Mouse (Mus musculus) limb, embryonic 11.5 days (tissue): Measurements from ENCODE around the gene Fxyd3. TPM values are rescaled to one million over a fixed set of nuclear protein-coding genes. Genes with fewer than 3 reads are reported as not detected.

ENCODE experiments used
- ATAC-seq: fragments of 200-750 bp; cut with Nextera tagmentation; 2 replicates; pipeline ENCODE4 v1.8.0; 2017; ENCODE audit warnings: low read depth; ENCODE audit not compliant: insufficient number of reproducible peaks, low FRiP score, low TSS enrichment
- DNase-seq: peaks from one replicate; pipeline ENCODE4 v3.0.0-alpha.2; 2015; ENCODE audit warnings: low spot score
- H3K27ac ChIP-seq: fragments of 300-500 bp; sonication (generic); replicated peaks from 2 replicates; pipeline ENCODE4 v1.5.1; 2014; ENCODE audit warnings: low read depth, mild to moderate bottlenecking, low read length
- H3K27me3 ChIP-seq: fragments of 300-500 bp; sonication (generic); 2 replicates; pipeline ENCODE4 v1.6.1; 2014; ENCODE audit warnings: mild to moderate bottlenecking, low read length, mixed read lengths; ENCODE audit not compliant: control insufficient read depth, insufficient read depth
- H3K36me3 ChIP-seq: fragments of 300-500 bp; sonication (generic); 2 replicates; pipeline ENCODE4 v1.6.1; 2014; ENCODE audit warnings: mild to moderate bottlenecking, low read length, moderate library complexity, mixed read lengths; ENCODE audit not compliant: control insufficient read depth, insufficient read depth
- H3K4me1 ChIP-seq: fragments of 300-500 bp; sonication (generic); 2 replicates; pipeline ENCODE4 v1.6.1; 2014; ENCODE audit warnings: low read length, mixed read lengths; ENCODE audit not compliant: control insufficient read depth, insufficient read depth
- H3K4me2 ChIP-seq: fragments of 300-500 bp; sonication (generic); 2 replicates; pipeline ENCODE4 v1.6.1; 2014; ENCODE audit warnings: low read depth, mild to moderate bottlenecking, moderate library complexity; ENCODE audit not compliant: severe bottlenecking
- H3K4me3 ChIP-seq: fragments of 300-500 bp; sonication (generic); 2 replicates; pipeline ENCODE4 v1.5.1; 2014; ENCODE audit warnings: low read depth, low read length
- H3K9ac ChIP-seq: fragments of 300-500 bp; sonication (generic); 2 replicates; pipeline ENCODE4 v1.6.1; 2014; ENCODE audit warnings: mild to moderate bottlenecking, low read length
- H3K9me3 ChIP-seq: fragments of 300-500 bp; sonication (generic); 2 replicates; pipeline ENCODE4 v1.6.1; 2016; ENCODE audit warnings: low read length; ENCODE audit not compliant: control insufficient read depth
- WGBS: fragments of 180-500 bp; shearing (Covaris S2); extraction: QIAGEN DNeasy Blood & Tissue Kit; methylation state at CpG from one replicate; pipeline ENCODE4 v1.1.7; 2014; 5-methylcytosine and 5-hydroxymethylcytosine counted together
- polyA plus RNA-seq: library from polyadenylated mRNA; unstranded; fragments of >200 nt; fragmentation: Nextera tagmentation; extraction: Ambion mirVana; gene quantifications from 2 replicates; pipeline ENCODE4 v1.2.1, GENCODE M21; 2014

Gene Fxyd3
- polyA plus RNA-seq, 1 experiment from 2014 or later: 17.5 TPM

DNA sequence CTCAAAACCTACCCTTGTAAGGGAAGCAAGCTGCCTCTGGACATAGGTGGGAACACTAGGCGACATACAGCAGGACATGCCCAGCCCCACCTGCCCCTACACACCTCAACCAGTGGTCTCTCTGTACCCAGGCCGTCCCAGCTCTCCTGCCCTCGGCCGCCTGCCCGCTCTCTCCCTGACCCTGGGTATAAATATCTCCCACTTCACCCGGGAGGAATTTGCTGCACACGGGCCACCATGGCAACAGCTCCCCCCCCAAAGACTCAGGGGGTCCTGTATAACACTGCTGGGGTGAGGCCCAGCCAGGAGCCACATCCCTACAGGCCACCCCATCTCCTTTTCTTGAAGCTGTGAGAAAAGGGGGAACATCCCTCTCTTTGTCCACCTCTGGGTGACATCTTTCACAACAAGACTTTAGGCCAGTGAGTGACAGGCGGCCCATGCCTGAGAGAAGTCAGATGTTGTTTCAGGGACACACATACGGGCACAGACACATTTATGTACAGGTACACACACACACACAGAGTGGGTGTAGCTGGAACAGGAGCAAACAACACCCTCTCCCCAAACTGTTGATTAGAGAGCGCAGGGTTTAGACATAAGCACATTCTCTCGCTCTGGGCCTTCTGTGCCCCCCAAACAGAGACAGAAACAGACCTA, 21.7 kb downstream of the Fxyd3 start:
- ATAC-seq: no peak

DNA sequence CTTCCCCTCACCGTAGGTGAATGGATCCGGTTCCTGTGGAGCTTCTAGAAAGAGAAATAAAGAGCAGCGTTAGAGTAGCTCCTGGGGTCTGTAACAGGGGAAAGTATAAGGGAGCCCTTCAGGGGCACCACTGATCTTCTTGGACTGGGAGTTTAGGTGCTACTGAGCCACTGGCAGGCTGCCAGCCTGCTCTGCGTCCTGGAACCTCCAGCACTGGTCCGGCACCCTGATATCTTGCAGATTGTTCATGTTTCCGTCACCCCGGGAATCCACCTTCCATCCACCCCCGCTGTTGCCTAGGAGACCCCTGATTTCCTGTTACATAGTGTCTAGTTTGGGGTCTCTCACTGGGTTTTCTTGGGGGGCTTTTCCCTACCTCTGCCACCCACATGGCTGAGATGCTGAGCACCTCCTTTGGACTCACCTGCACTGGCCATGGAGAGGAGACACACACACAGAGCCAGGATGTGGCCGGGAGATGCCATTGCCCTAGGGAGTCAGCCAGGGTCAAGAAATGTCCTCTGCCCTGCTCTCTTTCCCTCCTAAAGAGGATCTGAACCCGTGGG, 22.5 kb downstream of the Fxyd3 start:
- no peak overlapping the region for H3K4me2 ChIP-seq
- no peak overlapping the region for H3K4me3 ChIP-seq
- ATAC-seq: no peak

More for the DNA sequence above, 21.7 kb downstream of the Fxyd3 start:
- H3K9me3 ChIP-seq: no peaks in the 10 kb centered on the region
- no peak for DNase-seq
- no peak overlapping the region for H3K27ac ChIP-seq
- H3K4me3 ChIP-seq: no peak overlapping the region
- H3K9ac ChIP-seq: no peak overlapping the region
- 61% methylated on average over 11 of the region's 11 CpGs for WGBS
- peaks cover 45% of the 10 kb centered on the region for H3K27me3 ChIP-seq
- H3K36me3 ChIP-seq: no peaks in the 10 kb centered on the region
- peak overlapping the region; percentile 39; the same call in 1 of the 2 replicates for H3K4me2 ChIP-seq
- H3K4me1 ChIP-seq: peaks cover 27% of the 10 kb centered on the region

DNA sequence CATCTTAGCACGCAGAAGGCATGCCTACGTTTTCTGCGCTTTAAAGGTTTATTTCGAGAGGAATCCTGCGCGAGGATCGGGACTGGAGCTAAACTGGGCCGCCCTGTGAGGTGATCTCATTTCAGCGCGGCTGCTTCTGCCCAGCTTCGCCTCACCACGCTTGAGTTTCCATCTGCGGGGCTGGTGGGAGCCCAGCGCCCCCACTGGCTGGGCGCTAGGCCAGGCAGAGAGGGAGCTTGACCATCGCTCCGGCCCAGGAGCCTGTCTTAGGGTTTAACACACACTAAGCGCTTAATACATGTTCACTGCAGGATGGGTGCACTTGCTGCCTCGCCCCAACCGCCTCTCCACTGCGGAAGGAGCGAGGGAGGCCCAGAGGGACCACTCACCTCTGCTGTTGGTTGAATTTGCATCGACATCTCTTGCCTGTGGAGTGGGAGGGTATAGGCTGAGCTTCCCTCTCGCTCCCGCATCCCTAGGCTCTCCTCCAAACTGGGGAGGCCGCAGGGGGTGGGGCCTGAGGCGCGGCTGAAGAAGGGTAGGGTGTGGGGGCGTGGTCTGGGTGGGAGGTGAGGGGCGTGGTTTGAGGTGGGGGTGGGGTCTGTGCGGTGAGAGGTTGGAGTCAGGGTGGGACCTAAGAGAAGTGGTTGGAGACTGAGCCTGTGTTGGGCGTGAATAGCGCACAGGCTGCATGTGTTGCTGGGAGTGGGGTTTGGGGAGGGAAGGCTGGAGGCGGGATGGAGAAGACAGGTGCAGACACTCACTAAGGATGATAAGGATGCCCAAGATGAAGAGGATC, 23.7 kb downstream of the Fxyd3 start:
- no peak overlapping the region for H3K9ac ChIP-seq
- H3K4me2 ChIP-seq: peak overlapping the region; percentile 31
- peaks cover 57% of the 10 kb centered on the region for H3K27me3 ChIP-seq
- peak overlapping the region; percentile 16; the same call in 1 of the 2 replicates for H3K4me3 ChIP-seq
- ATAC-seq (peak; percentile 35), DNase-seq (no peak)
- H3K36me3 ChIP-seq: no peaks in the 10 kb centered on the region
- H3K9me3 ChIP-seq: no peaks in the 10 kb centered on the region
- WGBS: under 1% methylated on average over 34 of the region's 34 CpGs
- no peak overlapping the region for H3K27ac ChIP-seq
- peaks cover 27% of the 10 kb centered on the region for H3K4me1 ChIP-seq

More for the DNA sequence above, 22.5 kb downstream of the Fxyd3 start:
- no peak for DNase-seq
- H3K36me3 ChIP-seq: no peaks in the 10 kb centered on the region
- H3K27ac ChIP-seq: no peak overlapping the region
- peaks cover 27% of the 10 kb centered on the region for H3K4me1 ChIP-seq
- no peaks in the 10 kb centered on the region for H3K9me3 ChIP-seq
- 40% methylated on average over 10 of the region's 10 CpGs for WGBS
- peaks cover 50% of the 10 kb centered on the region for H3K27me3 ChIP-seq
- no peak overlapping the region for H3K9ac ChIP-seq

DNA sequence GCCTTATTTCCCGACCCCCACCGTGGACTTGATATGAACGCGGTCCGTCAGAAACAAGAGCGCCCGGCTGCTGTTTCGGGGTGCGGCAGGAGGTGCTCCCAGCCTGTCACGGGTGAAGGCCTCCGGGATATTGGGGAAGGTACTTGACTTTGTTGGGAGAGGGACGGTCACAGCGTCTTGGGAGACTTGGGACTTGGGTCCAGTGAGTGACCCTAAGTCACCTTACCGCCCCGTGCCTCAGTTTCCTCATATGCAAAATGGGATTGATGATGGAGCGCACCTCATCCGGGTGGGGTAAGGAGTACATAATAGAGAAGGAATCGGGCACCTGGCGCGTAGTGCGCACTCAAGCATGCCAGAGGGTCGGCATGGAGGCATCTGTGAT, 24.3 kb downstream of the Fxyd3 start:
- Histone ChIP-seq H3K27ac (no peak overlapping the region), H3K36me3 (no peaks in the 10 kb centered on the region), H3K4me2 (peak overlapping the region; percentile 31), H3K4me1 (peaks cover 27% of the 10 kb centered on the region), H3K9ac (no peak overlapping the region), H3K9me3 (no peaks in the 10 kb centered on the region), H3K4me3 (peak overlapping the region; percentile 14; the same call in 1 of the 2 replicates), H3K27me3 (peaks cover 57% of the 10 kb centered on the region)
- WGBS: 2% methylated on average over 22 of the region's 22 CpGs
- ATAC-seq (no peak), DNase-seq (no peak)

DNA sequence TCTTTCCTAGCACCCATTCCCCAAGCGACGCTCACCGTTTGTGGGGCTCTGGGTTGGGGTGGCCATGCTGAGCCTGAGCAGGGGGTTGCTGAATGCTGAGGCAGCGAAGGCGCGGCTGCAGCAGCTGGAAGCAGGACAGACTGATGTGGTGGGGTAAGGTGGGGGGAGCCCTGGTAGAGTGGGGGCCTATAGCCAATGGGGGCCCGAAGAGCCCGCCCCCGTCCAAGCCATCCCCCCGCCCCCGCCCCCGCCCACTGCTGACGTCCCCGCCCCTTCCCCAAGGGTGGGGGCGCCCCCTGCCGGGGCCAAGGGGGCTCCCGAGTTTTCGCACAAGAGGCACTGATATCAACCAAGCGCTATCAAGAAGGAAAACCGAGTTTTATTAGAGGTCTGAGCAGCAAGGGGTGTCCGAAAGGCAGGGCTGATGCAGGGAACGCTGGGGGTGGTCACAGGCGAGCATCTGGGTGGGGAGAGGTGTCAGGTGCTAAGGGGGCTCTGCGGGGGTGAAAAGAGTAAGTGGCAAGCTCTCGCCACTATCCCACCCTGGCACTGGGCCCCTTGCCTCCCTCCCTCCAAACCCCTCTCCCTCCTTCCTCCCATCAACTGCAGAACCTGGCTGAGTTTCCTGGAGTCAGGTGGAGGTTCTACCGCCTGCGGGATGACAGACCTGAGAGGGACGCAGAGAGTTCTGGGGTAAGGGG, 25.0 kb downstream of the Fxyd3 start, which contains the start of gene Fxyd7:
TSS of gene Fxyd7 (minus strand) at position 147 of the 701 bp plus-strand sequence.
- ATAC-seq (no peak), DNase-seq (no peak)
- under 1% methylated on average over 27 of the region's 28 CpGs for WGBS
- Histone ChIP-seq H3K36me3 (no peaks in the 10 kb centered on the region), H3K9ac (no peak within 1 kb of the TSS), H3K9me3 (no peaks in the 10 kb centered on the region), H3K4me3 (peak within 1 kb of the TSS; percentile 14; the same call in 1 of the 2 replicates), H3K27ac (no peak within 1 kb of the TSS), H3K27me3 (peaks cover 57% of the 10 kb centered on the region), H3K4me1 (peaks cover 27% of the 10 kb centered on the region), H3K4me2 (peak within 1 kb of the TSS; percentile 31)

DNA sequence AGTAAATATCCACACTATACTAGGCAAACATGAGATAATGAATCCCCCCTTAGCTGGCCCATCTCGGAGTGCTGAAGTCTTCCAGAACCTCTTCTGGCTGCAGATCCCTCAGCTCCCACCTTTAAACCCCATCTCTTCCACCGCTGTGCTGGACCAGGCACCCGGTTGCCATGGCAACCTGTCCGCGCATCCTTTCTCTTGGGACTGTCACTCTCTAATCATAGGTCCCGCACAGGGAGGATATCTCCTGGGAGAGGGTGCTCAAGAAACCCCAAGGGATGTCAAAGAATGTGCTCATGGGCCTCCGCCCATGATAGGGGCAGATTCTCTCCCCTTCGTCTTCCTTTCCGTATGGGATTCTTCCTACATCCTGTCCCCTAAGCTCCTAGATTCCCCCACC, 25.6 kb downstream of the Fxyd3 start:
- DNase-seq (no peak), ATAC-seq (no peak)
- Histone ChIP-seq H3K27ac (no peak overlapping the region), H3K4me2 (peak overlapping the region; percentile 22), H3K4me3 (peak overlapping the region; percentile 10; the same call in 1 of the 2 replicates), H3K27me3 (peaks cover 57% of the 10 kb centered on the region), H3K9me3 (no peaks in the 10 kb centered on the region), H3K9ac (no peak overlapping the region), H3K4me1 (peaks cover 27% of the 10 kb centered on the region), H3K36me3 (no peaks in the 10 kb centered on the region)
- 3% methylated on average over 9 of the region's 9 CpGs for WGBS

DNA sequence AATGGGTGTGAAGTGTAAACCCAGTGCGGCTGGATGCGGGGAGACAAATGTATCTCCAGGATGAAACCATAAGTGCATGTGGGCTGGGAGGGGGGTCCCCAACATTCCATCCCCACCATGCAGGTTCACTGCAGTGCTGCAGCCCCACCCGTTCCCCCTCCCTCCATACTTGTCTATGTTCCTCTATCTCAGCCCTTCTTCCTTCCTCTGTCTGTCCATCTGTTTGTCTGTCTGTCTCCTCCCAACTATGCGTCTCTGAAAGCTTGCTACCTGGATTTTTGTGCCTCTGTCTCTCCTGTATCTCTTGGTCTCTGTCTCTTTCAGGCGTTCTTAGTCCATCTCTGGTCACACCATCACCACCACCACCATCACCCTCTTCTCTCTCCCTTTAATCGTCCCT, 26.0 kb downstream of the Fxyd3 start:
- no peak overlapping the region for H3K27ac ChIP-seq
- no peak overlapping the region; the same call in 1 of the 2 replicates for H3K4me2 ChIP-seq
- H3K9me3 ChIP-seq: no peaks in the 10 kb centered on the region
- peaks cover 57% of the 10 kb centered on the region for H3K27me3 ChIP-seq
- no peaks in the 10 kb centered on the region for H3K36me3 ChIP-seq
- peaks cover 26% of the 10 kb centered on the region for H3K4me1 ChIP-seq
- no peak overlapping the region for H3K9ac ChIP-seq
- 2% methylated on average over 6 of the region's 6 CpGs for WGBS
- H3K4me3 ChIP-seq: no peak overlapping the region; the same call in 1 of the 2 replicates
- ATAC-seq: no peak
- DNase-seq: no peak

DNA sequence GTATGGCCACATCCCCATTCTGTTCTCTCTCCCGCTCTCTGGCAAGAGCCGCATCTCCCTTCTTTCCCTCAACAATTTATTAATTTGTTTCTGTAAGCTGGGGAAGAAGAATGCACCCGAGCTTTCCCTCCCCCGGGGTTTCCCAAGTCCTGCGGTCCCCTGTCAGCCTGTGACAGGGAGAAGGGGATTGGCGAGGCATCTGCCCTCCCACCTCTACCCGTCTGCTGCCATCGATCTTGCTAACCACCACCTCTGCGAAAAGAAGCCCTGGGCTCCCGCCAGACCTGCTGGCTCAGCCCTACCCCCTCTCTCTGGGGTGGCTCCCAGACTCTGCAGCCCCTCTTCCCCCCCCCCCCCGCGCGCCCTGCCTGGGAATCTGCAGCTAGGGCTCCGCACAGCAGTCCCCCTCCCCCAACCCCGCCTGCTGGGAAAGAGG, 26.6 kb downstream of the Fxyd3 start:
- peak overlapping the region; percentile 0; the same call in 1 of the 2 replicates for H3K4me3 ChIP-seq
- ATAC-seq (peak; percentile 5; the same call in 1 of the 2 replicates), DNase-seq (no peak)
- no peaks in the 10 kb centered on the region for H3K36me3 ChIP-seq
- no peak overlapping the region for H3K27ac ChIP-seq
- H3K4me1 ChIP-seq: peaks cover 20% of the 10 kb centered on the region
- no peak overlapping the region for H3K9ac ChIP-seq
- peak overlapping the region; percentile 27 for H3K4me2 ChIP-seq
- H3K9me3 ChIP-seq: no peaks in the 10 kb centered on the region
- peaks cover 58% of the 10 kb centered on the region for H3K27me3 ChIP-seq
- WGBS: 3% methylated on average over 11 of the region's 15 CpGs
